In the genomic region with DNA sequence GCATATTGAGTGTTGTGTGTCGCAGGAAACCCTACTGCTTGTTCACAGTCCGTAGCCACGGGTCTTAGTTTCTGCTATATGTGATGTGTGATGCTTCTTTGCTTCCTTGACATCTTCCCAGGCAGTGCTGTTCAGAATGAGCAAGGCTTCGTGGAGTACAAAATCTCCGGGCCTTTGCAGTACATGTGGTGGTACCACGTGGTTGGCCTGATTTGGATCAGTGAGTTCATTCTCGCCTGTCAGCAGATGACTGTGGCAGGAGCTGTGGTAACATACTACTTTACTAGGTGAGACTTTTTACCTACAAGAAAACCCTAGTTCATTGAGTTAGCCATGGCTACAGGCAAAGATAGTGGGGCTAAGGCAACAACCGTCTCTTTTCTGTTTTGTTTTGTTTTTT, we compare ENCODE assay signal across 24 mouse cellular contexts.
A peak's percentile ranks its signal among the peaks of the same experiment; 100 is the strongest.
DNase-seq lines count a peak whose midpoint lies in the region; ATAC-seq and TF ChIP-seq lines count a peak whose summit lies in the region.
"Had no signal": no experiment of that assay in that cellular context is flagged by ENCODE, and none has a peak within 500 bp of the region (broad histone marks: within the 10 kb centered on the region; RNA-seq: fewer than 3 reads in every experiment).

No protein-coding gene starts in this region.

- intact Hi-C loops in gastrocnemius, postnatal 14 days (cut with DNase I; ENCODE audit: low total_unique reads) = no loop called here
- intact Hi-C loops in heart, postnatal 14 days (cut with DNase I) = loop anchor here (5.0 to 10.0 kb wide), 2 partner anchors 101 to 159 kb away; partner anchors contain the start of gene Slc44a1

- no peak for TF ChIP-seq POLR2A in kidney, adult 2 months (IDR thresholded peaks at IDR 0.05; ENCODE audit: low read depth, low read length)

- H3K4me3 ChIP-seq in kidney, adult 2 months (ENCODE audit: insufficient read depth, low read depth, low read length) = no peak overlapping the region
- no peak overlapping the region for H3K4me3 ChIP-seq in kidney, embryonic 15.5 days (replicated peaks)
- H3K4me3 ChIP-seq in ES-E14 (ENCODE audit: insufficient read depth in 1 of 2, low read depth in 1 of 2, low read length in 2 of 2, poor library complexity in 1 of 2, severe bottlenecking in 1 of 2) = no peak overlapping the region
- no peak overlapping the region for H3K4me3 ChIP-seq in brown adipose tissue, adult 24 weeks (ENCODE audit: insufficient read depth, low read depth, low read length)
- H3K4me3 ChIP-seq: embryonic facial prominence, embryonic 13.5 days; erythroblast, embryonic 14.5 days; forebrain, embryonic 12.5 days; forebrain, embryonic 15.5 days; heart, adult 2 months; heart, embryonic 10.5 days; heart, embryonic 13.5 days; hindbrain, embryonic 12.5 days had no signal

- H3K4me1 ChIP-seq in kidney, adult 2 months (ENCODE audit: control insufficient read depth, insufficient read depth, low read length) = no peaks in the 10 kb centered on the region
- no peaks in the 10 kb centered on the region for H3K4me1 ChIP-seq in kidney, embryonic 15.5 days
- no peaks in the 10 kb centered on the region for H3K4me1 ChIP-seq in ES-E14 (ENCODE audit: control insufficient read depth in 2 of 2, insufficient read depth in 2 of 2, low read length in 2 of 2, poor library complexity in 1 of 2)
- no peaks in the 10 kb centered on the region; the same call in 1 of the 2 replicates for H3K4me1 ChIP-seq in brown adipose tissue, adult 24 weeks (ENCODE audit: control insufficient read depth, insufficient read depth, insufficient read length, low read length)
- H3K4me1 ChIP-seq: embryonic facial prominence, embryonic 13.5 days; forebrain, embryonic 12.5 days; forebrain, embryonic 15.5 days; heart, embryonic 10.5 days; hindbrain, embryonic 12.5 days had no signal

- peaks cover 3% of the 10 kb centered on the region for H3K36me3 ChIP-seq in kidney, adult 2 months (ENCODE audit: control insufficient read depth, insufficient read depth, low read length)
- peaks cover 57% of the 10 kb centered on the region for H3K36me3 ChIP-seq in kidney, embryonic 15.5 days
- H3K36me3 ChIP-seq in ES-E14 (ENCODE audit: control insufficient read depth, insufficient read depth, low read length, poor library complexity, severe bottlenecking) = peaks cover 8% of the 10 kb centered on the region; the same call in 1 of the 2 replicates
- H3K36me3 ChIP-seq: forebrain, embryonic 12.5 days had no signal

- 58% methylated on average over 8 of the region's 8 CpGs for WGBS in kidney, adult 2 months
- 83% methylated on average over 8 of the region's 8 CpGs for WGBS in kidney, embryonic 15.5 days

- DNase-seq in kidney, adult 2 months = peak; percentile 69
- DNase-seq in ES-E14 (ENCODE audit: low read depth, low spot score) = no peak
- DNase-seq in kidney, postnatal 14 days = peak; percentile 34
- DNase-seq in yolk sac, embryonic 10.5 days (ENCODE audit: low spot score) = no peak
- no peak for DNase-seq in gastrocnemius, postnatal 14 days
- no peak for DNase-seq in heart, postnatal 14 days
- DNase-seq: adrenal gland, adult 8-10 months; adrenal gland, postnatal 25 days; cerebellum, adult 9-11 months; cerebellum, postnatal 25 days; gastrocnemius, postnatal 36 days; heart, adult 2 months had no signal

- H3K27ac ChIP-seq in kidney, adult 2 months (ENCODE audit: insufficient read depth, low read depth, low read length) = no peak overlapping the region
- no peak overlapping the region for H3K27ac ChIP-seq in kidney, embryonic 15.5 days
- peak overlapping the region; percentile 11; the same call in 1 of the 2 replicates for H3K27ac ChIP-seq in ES-E14 (ENCODE audit: insufficient read depth, low read depth, low read length, poor library complexity, severe bottlenecking)
- peak overlapping the region; percentile 33; the same call in 1 of the 2 replicates for H3K27ac ChIP-seq in brown adipose tissue, adult 24 weeks (replicated peaks; ENCODE audit: low read depth, low read length)
- H3K27ac ChIP-seq: embryonic facial prominence, embryonic 13.5 days; forebrain, embryonic 12.5 days; forebrain, embryonic 15.5 days; heart, adult 2 months; heart, embryonic 10.5 days; heart, embryonic 13.5 days; hindbrain, embryonic 12.5 days had no signal

- ATAC-seq in kidney, embryonic 15.5 days (replicated peaks; ENCODE audit: low FRiP score) = no peak
- ATAC-seq: activated CD4-positive, CD25-positive, alpha-beta regulatory T cell, adult 4 months; CD4-positive, CD25-positive, alpha-beta regulatory T cell, adult 4 months; forebrain, embryonic 15.5 days; hindbrain, embryonic 16.5 days had no signal

- no peaks in the 10 kb centered on the region for H3K9me3 ChIP-seq in kidney, embryonic 15.5 days (replicated peaks)
- H3K9me3 ChIP-seq in ES-E14 (ENCODE audit: control insufficient read depth, insufficient read depth, low read depth, low read length) = no peaks in the 10 kb centered on the region
- H3K9me3 ChIP-seq: embryonic facial prominence, embryonic 13.5 days; forebrain, embryonic 12.5 days; forebrain, embryonic 15.5 days; heart, embryonic 10.5 days; heart, embryonic 13.5 days; hindbrain, embryonic 12.5 days had no signal

- in situ Hi-C loops in ES-E14 (cut with MboI; ENCODE audit: low sequenced_read_pairs in 2 of 2, unreplicated experiment in 2 of 2) = no loop called here

- no peak overlapping the region for H3K9ac ChIP-seq in kidney, embryonic 15.5 days
- H3K9ac ChIP-seq in ES-E14 (ENCODE audit: insufficient read depth, low read depth, low read length, poor library complexity, severe bottlenecking) = no peak overlapping the region
- H3K9ac ChIP-seq: embryonic facial prominence, embryonic 13.5 days; forebrain, embryonic 12.5 days; forebrain, embryonic 15.5 days; heart, embryonic 13.5 days; hindbrain, embryonic 12.5 days had no signal

- TF ChIP-seq CTCF in kidney, adult 2 months (conservative IDR thresholded peaks at IDR 0.05; ENCODE audit: insufficient read depth, insufficient read length, low read depth, low read length) = no peak

- H3K4me2 ChIP-seq in kidney, embryonic 15.5 days = no peak overlapping the region
- H3K4me2 ChIP-seq: embryonic facial prominence, embryonic 13.5 days; forebrain, embryonic 12.5 days; forebrain, embryonic 15.5 days; heart, embryonic 13.5 days; hindbrain, embryonic 12.5 days had no signal

- H3K27me3 ChIP-seq in kidney, adult 2 months (replicated peaks; ENCODE audit: control insufficient read depth, insufficient read depth, low read length) = no peaks in the 10 kb centered on the region
- no peaks in the 10 kb centered on the region for H3K27me3 ChIP-seq in kidney, embryonic 15.5 days
- H3K27me3 ChIP-seq: embryonic facial prominence, embryonic 13.5 days; forebrain, embryonic 12.5 days; forebrain, embryonic 15.5 days; heart, embryonic 13.5 days; hindbrain, embryonic 12.5 days had no signal

TF ChIP-seq in ES-E14, 5 proteins besides CTCF, POLR2A, EP300 and RAD21:
- TF ChIP-seq ZC3H11A (IDR thresholded peaks at IDR 0.05; ENCODE audit: borderline replicate concordance, low read depth, low read length) = no peak
- no peak for TF ChIP-seq MAFK (IDR thresholded peaks at IDR 0.05; ENCODE audit: insufficient read depth, low read depth, low read length)
- TF ChIP-seq ZNF384 (IDR thresholded peaks at IDR 0.05; ENCODE audit: low read depth, low read length) = no peak
- TF ChIP-seq HCFC1 (IDR thresholded peaks at IDR 0.05; ENCODE audit: borderline replicate concordance, insufficient read depth, low read length) = no peak
- TF ChIP-seq CHD2 (IDR thresholded peaks at IDR 0.05; ENCODE audit: low read depth, low read length) = no peak

Comparison
In these comparisons a context has a peak if more than half of its experiments do, and no peak if none do; other contexts are left out.
1. DNase-seq: peak in kidney, adult 2 months (single experiment) and kidney, postnatal 14 days (single experiment); none in ES-E14 (single experiment), yolk sac, embryonic 10.5 days (single experiment), gastrocnemius, postnatal 14 days (single experiment) and heart, postnatal 14 days (0 of 2).
2. H3K27ac ChIP-seq: peak in ES-E14 (single experiment) and brown adipose tissue, adult 24 weeks (single experiment); none in kidney, adult 2 months (single experiment) and kidney, embryonic 15.5 days (single experiment).